8 mouse cellular contexts compared by ENCODE assay signal in the genomic region with DNA sequence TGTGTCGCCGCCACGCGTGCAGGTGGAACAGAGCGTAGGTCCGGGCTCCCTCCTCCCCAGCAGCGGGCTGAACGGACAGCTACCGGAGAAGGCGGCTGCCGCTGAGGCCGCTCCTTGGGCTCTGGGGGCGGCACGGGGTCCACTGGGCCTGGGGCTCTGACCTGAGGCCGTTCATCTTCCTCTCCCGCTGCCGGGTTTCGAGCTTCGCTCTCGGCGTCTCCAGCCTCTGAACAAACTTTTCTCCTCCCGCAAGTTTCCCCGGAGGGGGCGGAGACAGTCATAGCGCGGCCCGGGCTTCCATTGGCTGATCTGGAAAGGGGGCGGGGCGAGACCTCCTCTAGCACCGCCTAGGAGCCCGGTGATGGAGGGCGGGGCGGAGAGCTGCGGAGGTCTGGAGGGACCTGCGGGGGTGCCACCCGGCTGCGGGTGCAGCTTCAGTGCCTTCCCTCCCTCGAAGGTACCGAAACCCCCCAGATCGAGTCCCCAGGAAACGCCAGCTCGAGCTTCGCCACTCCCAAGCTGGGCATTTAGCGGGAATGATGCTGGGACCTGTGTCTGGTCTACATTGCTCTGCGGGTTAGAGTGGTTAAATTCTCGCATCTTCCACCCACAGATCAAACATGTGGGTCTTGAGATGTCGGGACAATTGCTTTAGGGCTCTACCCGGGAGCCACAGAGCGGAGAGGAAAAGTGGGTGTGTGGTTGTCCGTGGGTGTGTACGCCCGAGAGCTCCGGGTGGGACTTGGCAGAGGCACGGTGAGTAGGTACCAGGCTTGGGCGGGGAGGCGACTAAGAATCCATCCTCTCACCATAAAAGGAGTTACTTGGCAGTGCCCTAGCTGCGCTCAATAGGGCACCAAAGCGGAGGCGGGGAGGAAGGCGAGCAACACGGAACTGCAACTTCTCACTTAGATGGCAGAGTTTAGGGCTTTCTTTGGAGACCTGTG. TPM values are rescaled to one million over a fixed set of nuclear protein-coding genes. Genes with fewer than 3 reads are reported as not detected.
A peak's percentile ranks its signal among the peaks of the same experiment; 100 is the strongest.
DNase-seq lines count a peak whose midpoint lies in the region.

A gene (minus strand): TSS at position 229 of the 947 bp plus-strand sequence.

- H3K4me1 ChIP-seq in hindbrain, embryonic 10.5 days (replicated peaks), result peaks cover 30% of the 10 kb centered on the region

- H3K4me3 ChIP-seq in hindbrain, embryonic 10.5 days, result peak within 1 kb of the TSS; percentile 63

- under 1% methylated on average over 61 of the region's 61 CpGs for WGBS in hindbrain, embryonic 10.5 days

- H3K27ac ChIP-seq in hindbrain, embryonic 10.5 days, result 0 out of 2 replicates have a peak within 1 kb of the TSS, but pooled peaks have one; percentile 50

- H3K27me3 ChIP-seq in hindbrain, embryonic 10.5 days (ENCODE audit: insufficient read depth, poor library complexity, severe bottlenecking), result peaks cover 76% of the 10 kb centered on the region

- H3K9me3 ChIP-seq in hindbrain, embryonic 10.5 days, result no peaks in the 10 kb centered on the region

- H3K36me3 ChIP-seq in hindbrain, embryonic 10.5 days, result no peaks in the 10 kb centered on the region

- peak; percentile 97 for DNase-seq in Muller cell, postnatal 12 days (ENCODE audit: inconsistent ontology term)
- DNase-seq in cerebellum, adult 9-10 months, result peak; percentile 29
- DNase-seq in forelimb bud, embryonic 11.5 days (ENCODE audit: low read depth, low spot score), result peak; percentile 77
- peak; percentile 90 for DNase-seq in hindbrain, embryonic 10.5 days (ENCODE audit: low spot score)
- peak; percentile 75 to 84 for DNase-seq in layer of hippocampus, postnatal 14 days (ENCODE audit: low spot score in 2 of 2)
- peak; percentile 92 for DNase-seq in lung, postnatal 14 days
- peak; percentile 93 for DNase-seq in ovary, postnatal 36 days (ENCODE audit: low spot score)
- peak; percentile 99 for DNase-seq in thymus, postnatal 36 days

RNA-seq across cellular contexts. Expression of the gene that starts here (rescaled TPM):
- polyA plus RNA-seq in hindbrain, embryonic 10.5 days (2016; fragmentation: Nextera tagmentation; extraction: Ambion mirVana), result 0.61 and 1.4 TPM in 2 replicates
- 1 to 10 TPM in 1 of 2 experiments, under 1 TPM in 1; 0.74 to 1.1 TPM for total RNA-seq in layer of hippocampus, postnatal 14 days (2021)

Comparison
In these comparisons a context has a peak if more than half of its experiments do, and no peak if none do; other contexts are left out.
1. Peak in every context shown above with its lines: DNase-seq, H3K4me3 ChIP-seq and H3K27ac ChIP-seq.
2. DNase-seq: peak in every context shown above with its lines; median percentile 99 in thymus, postnatal 36 days; 97 in Muller cell, postnatal 12 days; 93 in ovary, postnatal 36 days; 92 in lung, postnatal 14 days; 90 in hindbrain, embryonic 10.5 days; 80 in layer of hippocampus, postnatal 14 days; 77 in forelimb bud, embryonic 11.5 days; 29 in cerebellum, adult 9-10 months.